Mouse (Mus musculus) retina, adult 2 months (tissue): Measurements from ENCODE around the gene Anln.

Source experiments
- DNase-seq: peaks from one replicate; pipeline ENCODE4 v3.0.0-alpha.2; 2012; ENCODE audit warnings: low read depth, low spot score

Anln gene

DNA sequence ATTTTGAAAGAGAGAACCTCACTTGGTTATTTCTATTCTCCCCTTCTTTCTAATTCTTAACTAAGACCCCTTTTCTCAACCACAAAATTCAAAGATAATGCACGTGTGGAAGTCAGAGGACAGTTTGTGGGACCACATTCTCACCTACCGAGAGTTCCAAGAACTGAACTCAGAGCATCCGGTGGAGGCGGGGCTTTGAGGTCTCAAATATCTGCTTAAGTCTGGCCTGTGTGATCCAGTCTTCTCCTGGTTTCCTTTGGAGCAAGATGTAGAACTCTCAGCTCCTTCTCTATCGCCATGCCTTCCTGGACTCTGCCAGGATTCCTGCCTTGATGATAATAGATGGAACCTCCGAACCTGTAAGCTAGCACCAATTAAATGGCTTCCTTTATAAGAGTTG, 13.0 kb upstream of the Anln start:
- no peak for DNase-seq

GRCm38 (mm10) chr9:22399021-22399420, 10.0 kb upstream of the Anln start:
- no peak for DNase-seq

DNA sequence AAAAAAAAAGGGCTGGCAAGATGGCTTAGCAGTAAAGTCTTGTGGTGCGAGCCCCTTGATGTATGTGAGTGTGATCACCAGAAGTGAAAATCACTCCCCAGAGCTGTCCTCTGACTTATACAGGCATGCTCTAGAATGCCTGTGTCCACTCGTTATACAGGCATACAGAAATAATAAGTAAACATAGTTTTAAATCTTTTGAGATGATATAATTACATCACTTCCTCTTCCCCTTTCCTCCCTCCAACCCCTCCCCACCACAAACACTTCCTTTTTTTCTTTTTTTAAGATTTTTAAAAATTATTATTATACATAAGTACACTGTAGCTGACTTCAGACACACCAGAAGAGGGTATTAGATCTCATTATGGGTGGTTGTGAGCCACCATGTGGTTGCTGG, 5.7 kb upstream of the Anln start:
- DNase-seq, result no peak

DNA sequence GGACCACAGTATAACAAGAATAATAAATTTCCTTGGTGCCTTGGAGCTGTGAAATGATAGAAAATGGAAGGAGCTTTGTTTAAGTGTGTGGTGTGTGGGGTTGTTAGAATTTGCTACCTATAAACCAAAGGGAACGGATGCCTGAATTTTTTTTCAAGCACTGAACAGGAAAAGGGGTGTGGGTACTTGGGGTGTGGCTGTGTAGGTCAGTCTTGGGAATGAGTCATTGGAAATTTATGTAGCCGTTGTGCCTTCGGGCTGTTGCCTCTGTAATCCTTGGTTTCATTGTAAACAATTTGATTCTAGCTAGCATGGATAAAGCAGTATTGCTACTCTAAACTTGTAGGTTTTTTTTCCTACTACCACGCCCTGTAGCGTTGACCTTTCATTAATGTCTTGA, 1.4 kb upstream of the Anln start:
- DNase-seq, result no peak

DNA sequence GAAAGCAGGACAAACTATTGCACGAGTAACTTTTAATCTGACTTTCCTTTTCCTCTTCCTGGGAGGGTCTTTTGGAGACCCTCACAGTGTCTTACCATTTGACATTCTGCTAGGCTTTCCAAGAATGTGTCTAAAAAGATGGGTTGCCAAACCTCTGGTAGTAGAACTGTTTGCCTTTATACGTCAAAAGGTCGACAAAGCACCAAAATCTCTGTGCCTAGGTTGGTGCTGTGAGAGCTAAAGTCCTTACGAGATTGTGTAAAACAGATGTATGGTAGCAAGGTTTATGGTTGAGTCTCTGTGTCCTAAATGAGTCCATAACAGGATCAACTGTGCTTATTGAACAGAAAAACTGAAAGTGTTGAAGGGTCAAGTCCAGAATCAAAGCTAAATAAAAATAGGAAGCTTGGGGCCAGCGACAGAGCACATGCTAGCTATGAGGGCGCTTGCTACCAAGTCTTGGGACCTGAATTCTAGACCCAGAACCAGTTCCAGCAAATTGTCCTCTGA, 803 bp upstream of the Anln start:
- DNase-seq, result no peak

GRCm38 (mm10) chr9:22388401-22388980, 497 bp downstream of the Anln start:
- DNase-seq, result no peak

DNA sequence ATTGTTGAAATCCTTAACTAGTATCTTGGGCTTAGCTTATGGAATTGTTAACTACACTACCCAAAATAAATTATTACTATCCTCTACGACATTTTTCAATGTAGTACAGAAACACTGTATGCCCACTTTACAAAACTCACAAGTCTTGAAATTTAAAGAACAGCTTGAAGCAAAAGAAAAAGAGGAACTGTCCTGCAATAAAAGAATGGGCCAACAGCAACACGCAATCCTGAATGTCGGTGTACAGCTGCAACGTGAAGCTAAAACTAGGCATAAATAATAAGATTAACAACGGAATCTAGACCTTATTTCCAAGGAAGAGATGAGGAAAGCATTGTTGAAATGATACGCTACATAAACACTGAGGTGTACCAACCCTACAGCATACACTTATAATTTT, 1.1 kb downstream of the Anln start:
- no peak for DNase-seq

- DNase-seq, result no peak
These were observed 3.1 kb downstream of the Anln start for GRCm38 (mm10) chr9:22385890-22386289.

DNA sequence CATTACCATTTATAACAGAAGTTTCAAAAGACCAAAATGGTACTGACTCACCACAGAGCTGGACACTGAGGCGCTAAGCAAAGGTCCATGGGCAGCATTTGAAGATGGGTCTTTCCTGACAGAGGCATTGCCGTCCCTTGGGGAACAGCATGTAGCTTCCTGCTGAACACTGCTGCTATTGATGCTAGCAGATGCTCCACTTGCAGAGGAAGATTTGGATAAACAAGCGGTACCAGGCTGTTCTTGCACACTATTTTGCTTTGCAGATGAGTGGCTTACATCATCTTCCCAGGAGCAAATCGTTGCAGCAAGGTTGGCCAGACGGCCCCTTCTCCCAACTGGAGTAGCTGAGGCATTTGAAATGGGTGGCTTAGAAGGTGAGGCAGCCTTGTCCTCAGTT, 12.9 kb downstream of the Anln start:
- no peak for DNase-seq

- DNase-seq, result no peak
These were observed 16.2 kb downstream of the Anln start for GRCm38 (mm10) chr9:22372760-22373159.

GRCm38 (mm10) chr9:22368030-22368429, 21.0 kb downstream of the Anln start:
- DNase-seq, result no peak

GRCm38 (mm10) chr9:22366621-22367020, 22.4 kb downstream of the Anln start:
- no peak for DNase-seq

DNA sequence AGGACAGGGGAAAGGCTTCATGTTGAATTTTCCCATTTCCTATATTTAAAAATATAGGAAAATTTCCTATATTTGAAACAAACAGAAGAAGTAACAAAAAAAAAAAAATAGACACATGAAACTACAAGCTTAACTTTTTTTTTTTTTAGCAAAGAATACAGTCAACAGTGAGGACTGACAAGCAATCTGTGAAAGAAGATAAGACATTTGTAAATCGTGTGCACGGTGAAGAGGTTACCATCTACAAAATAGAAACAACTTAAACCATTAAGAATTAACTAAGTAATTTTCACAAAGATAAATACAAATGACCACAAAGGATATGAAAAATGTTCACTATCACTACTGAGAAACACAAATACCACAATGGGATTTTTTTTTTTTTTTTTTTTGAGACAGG, 22.8 kb downstream of the Anln start:
- no peak for DNase-seq

GRCm38 (mm10) chr9:22360916-22361315, 28.1 kb downstream of the Anln start:
- DNase-seq, result no peak

DNA sequence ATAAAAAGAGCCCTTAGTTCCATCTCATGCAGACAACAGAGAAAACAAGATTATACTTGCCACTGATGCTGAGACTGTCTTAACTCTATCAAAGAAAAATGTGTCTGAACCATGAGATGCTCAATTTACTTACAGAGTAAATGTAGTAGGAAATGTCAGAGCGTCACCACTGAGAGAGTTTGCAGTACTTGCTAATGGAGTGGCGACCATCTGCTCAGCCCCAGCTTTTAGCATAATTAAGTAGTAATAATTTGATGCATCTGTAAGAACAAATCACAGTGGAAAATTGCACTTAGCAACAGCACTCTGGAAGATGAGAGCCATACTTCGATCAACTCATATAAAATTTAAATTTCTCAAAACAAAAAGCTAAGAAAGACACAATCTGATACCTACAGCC, 33.1 kb downstream of the Anln start:
- no peak for DNase-seq

DNA sequence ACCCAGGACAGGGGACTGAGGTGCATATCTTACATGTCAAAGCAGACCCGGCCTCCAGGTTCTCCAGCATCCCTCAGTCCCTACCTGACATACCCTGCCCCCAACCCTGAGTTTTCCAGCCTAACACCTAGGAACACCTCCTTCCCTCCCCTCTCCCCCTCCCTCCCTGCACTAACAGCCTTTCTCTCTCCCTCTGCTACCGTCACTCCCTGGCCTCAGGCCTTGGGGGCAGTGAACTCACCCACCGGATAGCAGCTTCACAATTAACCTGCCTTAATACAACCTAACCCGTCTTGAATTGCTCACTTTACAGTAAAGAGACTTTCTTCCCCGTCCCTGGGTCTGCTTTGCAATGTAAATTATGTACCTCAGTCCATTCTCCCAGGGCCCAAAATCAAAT, 35.1 kb downstream of the Anln start:
- no peak for DNase-seq

DNA sequence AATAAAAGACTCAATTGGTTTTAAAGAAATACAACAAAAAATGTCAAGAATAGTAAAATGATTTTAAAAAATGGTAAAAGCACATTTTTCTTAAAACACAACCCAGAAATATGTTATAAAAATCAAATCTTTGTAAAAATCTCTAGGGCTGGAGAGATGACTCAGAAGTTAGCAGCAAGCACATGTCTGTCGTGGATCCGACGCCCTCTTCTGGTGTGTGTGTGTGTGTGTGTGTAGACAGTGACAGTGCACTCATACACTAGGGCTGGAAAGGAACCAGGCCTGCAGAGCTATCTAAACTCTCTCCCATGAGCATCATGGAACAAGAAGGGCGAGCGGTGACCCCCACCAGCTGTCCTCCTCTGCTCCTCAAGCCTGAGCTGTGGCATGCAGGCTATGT, 35.5 kb downstream of the Anln start:
- DNase-seq, result no peak

GRCm38 (mm10) chr9:22340331-22340730, 48.7 kb downstream of the Anln start:
- no peak for DNase-seq

DNA sequence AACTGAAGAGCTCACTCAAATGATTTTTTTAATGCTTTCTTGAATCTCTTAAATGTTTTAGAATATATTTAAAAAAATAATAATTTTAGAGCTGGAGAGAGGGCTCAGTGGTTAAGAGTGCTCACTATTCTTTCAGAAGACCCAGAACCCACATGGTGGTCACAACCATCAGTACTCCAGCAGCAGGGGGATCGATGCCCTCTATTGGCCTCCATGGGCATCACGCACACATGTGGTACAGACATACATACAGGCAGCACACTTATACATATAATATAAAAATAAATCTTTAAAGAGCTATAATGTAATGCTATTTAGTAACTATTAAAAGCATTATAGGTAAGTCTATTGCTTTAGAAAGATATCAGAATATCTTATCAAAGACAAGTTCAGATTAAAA, 51.8 kb downstream of the Anln start:
- DNase-seq, result no peak

DNA sequence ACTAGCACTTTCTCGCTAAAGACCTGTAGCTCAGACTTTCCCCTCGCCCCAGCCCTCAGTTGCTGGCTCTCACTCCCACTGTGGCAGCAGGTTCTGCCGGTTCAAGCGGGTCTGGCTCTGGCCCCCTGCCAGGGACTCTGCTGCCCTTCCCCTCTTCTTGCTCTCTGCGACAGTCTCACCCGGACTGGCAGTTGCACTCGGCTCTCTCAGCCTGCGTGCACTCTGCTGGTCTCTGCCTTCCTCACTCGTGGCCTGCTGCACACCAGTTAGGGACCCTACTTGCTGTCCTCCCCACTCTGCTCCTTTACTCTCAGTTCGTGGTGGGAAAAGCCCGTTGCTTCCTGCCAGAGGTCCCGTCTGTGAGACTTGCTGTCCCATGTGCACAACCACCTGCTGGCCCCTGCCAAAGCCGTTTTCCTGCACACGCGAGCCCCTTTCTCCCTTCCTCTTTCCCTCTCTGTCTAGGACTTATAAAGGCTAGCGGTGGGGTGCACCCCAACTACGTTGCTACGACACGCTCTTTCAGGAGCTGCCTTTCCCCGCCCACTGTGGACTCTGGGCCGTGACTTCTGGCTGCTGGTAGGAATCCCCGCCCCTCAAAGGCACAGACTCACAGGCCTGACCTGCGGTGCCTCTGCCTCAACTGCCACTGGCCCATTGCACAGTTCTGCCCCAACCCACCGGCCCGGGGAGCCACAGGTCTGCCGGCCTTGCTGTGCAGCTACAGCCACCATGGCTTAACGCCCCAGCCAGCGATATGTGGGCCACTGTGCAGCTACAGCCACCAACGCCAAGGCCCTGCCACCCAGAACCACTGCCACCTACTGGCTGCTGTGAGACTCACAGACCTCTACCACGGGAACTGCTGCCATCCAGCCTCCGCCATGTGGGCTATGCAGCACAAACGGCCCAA, 61.3 kb downstream of the Anln start:
- DNase-seq, result peak; percentile 49

DNA sequence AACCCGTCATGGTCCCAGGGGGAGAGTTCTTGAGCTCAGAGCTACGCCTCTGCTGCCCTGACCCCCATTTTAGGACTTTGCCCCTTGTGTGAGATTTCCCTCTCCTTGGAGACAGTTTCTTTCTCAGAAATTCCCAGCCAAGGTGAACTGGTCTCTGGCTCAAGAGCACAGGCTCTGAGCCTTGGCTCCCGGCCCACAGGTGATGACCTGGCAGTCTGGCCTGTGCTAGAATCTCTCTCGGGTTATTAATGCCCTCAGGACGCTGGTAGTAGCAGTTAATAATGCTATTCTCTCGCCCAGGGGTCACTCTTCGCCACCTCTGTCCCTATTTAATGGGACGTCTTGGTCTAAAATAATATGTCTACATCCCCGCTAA, 61.9 kb downstream of the Anln start:
- no peak for DNase-seq

DNA sequence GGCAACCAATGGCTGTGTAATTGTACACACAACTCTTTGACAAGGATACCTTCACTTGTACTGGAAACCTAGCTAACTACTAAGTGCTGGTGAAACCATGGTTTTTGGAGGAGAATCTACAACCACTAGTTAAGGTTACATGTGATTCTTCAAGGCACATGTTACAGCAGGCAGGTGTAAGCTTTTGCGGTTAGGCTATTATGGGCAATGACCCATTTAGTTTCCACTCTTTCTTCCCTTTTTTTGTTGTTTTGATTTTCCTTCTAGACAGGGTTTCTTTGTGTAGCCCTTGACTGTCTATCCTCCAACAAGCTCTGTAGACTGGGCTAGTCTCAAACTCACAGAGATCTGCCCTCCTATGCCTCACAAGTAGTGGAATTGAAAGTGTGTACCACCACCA, 64.4 kb downstream of the Anln start:
- no peak for DNase-seq
